Mouse (Mus musculus) hindbrain, embryonic 11.5 days (tissue): Measurements from ENCODE around the gene Cd6. TPM values are rescaled to one million over a fixed set of nuclear protein-coding genes. Genes with fewer than 3 reads are reported as not detected.

ENCODE experiments used
- ATAC-seq: fragments of 200-750 bp; cut with Nextera tagmentation; 2 replicates; pipeline ENCODE4 v1.8.0; 2017; ENCODE audit warnings: mild to moderate bottlenecking, moderate TSS enrichment, moderate library complexity; ENCODE audit not compliant: low FRiP score
- DNase-seq: peaks from one replicate; pipeline ENCODE4 v3.0.0-alpha.2; 2015; ENCODE audit warnings: low spot score
- H3K27ac ChIP-seq: fragments of 300-500 bp; sonication (generic); 2 replicates; pipeline ENCODE4 v1.5.1; 2014; ENCODE audit warnings: mild to moderate bottlenecking, low read depth, low read length
- H3K27me3 ChIP-seq: fragments of 300-500 bp; sonication (generic); 2 replicates; pipeline ENCODE4 v1.6.1; 2014; ENCODE audit warnings: mild to moderate bottlenecking, low read length, moderate library complexity, mixed read lengths; ENCODE audit not compliant: control insufficient read depth, insufficient read depth
- H3K36me3 ChIP-seq: fragments of 300-500 bp; sonication (generic); 2 replicates; pipeline ENCODE4 v1.6.1; 2014; ENCODE audit warnings: mild to moderate bottlenecking, low read length, moderate library complexity, mixed read lengths; ENCODE audit not compliant: control insufficient read depth, insufficient read depth
- H3K4me1 ChIP-seq: fragments of 300-500 bp; sonication (generic); replicated peaks from 2 replicates; pipeline ENCODE4 v1.6.1; 2014; ENCODE audit warnings: low read length, mixed read lengths; ENCODE audit not compliant: control insufficient read depth, insufficient read depth
- H3K4me2 ChIP-seq: fragments of 300-500 bp; sonication (generic); replicated peaks from 2 replicates; pipeline ENCODE4 v1.6.1; 2014; ENCODE audit warnings: mild to moderate bottlenecking, low read depth, low read length
- H3K4me3 ChIP-seq: fragments of 300-500 bp; sonication (generic); 2 replicates; pipeline ENCODE4 v1.5.1; 2014; ENCODE audit warnings: low read depth, low read length
- H3K9ac ChIP-seq: fragments of 300-500 bp; sonication (generic); 2 replicates; pipeline ENCODE4 v1.6.1; 2014; ENCODE audit warnings: low read depth, low read length
- H3K9me3 ChIP-seq: fragments of 300-500 bp; sonication (generic); 2 replicates; pipeline ENCODE4 v1.6.1; 2016; ENCODE audit warnings: low read length; ENCODE audit not compliant: control insufficient read depth
- WGBS: fragments of 180-500 bp; shearing (Covaris S2); extraction: QIAGEN DNeasy Blood & Tissue Kit; methylation state at CpG from one replicate; pipeline ENCODE4 v1.1.7; 2014; 5-methylcytosine and 5-hydroxymethylcytosine counted together
- polyA plus RNA-seq: library from polyadenylated mRNA; unstranded; fragments of >200 nt; fragmentation: Nextera tagmentation; extraction: Ambion mirVana; gene quantifications from 2 replicates; pipeline ENCODE4 v1.2.1, GENCODE M21; 2014

Gene Cd6
- polyA plus RNA-seq, 1 experiment from 2014 or later = not detected

DNA sequence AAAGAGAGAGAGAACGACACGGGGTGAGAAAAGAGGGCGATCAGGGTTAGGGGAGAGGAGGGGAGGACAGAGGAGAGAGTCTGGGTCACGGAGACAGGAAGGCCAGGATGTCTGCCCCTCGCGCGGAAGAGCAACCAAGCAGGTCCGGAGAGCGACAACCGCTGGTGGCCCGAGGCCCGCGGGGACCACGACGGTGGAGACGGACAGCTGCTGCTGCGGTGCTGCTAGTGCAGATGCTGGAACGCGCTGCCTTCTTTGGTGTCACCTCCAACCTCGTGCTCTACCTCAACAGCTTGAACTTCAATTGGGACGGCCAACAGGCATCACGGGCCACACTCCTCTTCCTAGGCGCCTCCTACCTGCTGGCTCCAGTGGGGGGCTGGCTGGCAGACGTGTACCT is 13.1 kb upstream of the Cd6 start:
- no peak overlapping the region for H3K4me2 ChIP-seq
- H3K27ac ChIP-seq = no peak overlapping the region
- H3K9ac ChIP-seq = no peak overlapping the region
- no peaks in the 10 kb centered on the region for H3K9me3 ChIP-seq
- peaks cover 2% of the 10 kb centered on the region for H3K27me3 ChIP-seq
- H3K4me1 ChIP-seq = no peaks in the 10 kb centered on the region; the same call in 1 of the 2 replicates
- no peak for DNase-seq
- no peak overlapping the region for H3K4me3 ChIP-seq
- 49% methylated on average over 23 of the region's 24 CpGs for WGBS
- no peak for ATAC-seq
- no peaks in the 10 kb centered on the region for H3K36me3 ChIP-seq

DNA sequence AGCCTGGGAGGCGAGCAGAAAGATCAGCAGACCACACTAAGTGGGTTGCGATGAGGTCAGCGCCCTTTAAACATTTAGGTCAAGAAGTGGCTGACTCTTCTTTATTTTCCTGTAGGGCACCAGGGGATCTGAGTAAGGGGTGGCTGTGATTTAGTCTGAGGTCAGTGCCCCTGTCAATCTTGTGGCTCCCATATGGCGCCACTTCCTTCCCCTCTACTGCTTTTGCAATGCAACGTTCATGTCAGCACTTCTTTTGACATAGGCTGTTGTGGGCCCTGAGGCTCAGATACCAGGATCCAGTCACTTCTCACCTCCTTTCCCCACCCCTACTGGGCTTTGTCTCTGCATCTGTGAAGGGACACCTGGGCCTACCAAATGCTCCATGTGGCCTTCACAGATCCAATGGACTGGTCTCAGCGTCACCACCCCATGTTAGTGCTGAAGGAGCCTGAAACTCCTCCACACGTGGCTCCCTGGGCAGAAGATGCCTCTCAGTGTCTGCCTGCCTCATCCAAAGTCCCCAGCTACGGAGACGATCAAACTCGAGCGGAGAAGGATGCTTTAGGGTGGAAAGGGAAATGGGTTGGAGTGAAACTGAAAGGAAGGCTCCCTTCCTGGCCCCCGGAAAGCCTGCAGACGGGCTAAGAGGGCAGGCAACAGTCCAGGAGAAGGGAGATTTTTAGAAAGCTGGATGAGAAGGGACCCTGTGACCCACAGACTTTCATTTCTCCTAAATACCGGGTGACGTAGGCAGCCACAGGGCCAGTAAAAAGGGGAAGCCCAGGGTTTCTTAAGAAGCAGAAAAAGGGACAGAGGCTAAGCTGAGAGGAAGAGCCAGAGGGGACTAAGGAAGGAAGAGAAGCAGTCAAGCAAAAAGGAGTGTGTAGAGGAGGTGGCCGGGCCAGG is 12.1 kb upstream of the Cd6 start:
- DNase-seq (no peak), ATAC-seq (no peak)
- H3K9ac ChIP-seq = no peak overlapping the region
- H3K27ac ChIP-seq = no peak overlapping the region
- WGBS = 31% methylated on average over 16 of the region's 16 CpGs
- no peak overlapping the region for H3K4me2 ChIP-seq
- H3K9me3 ChIP-seq = no peaks in the 10 kb centered on the region
- H3K4me3 ChIP-seq = no peak overlapping the region
- no peaks in the 10 kb centered on the region for H3K36me3 ChIP-seq
- H3K27me3 ChIP-seq = peaks cover 2% of the 10 kb centered on the region
- H3K4me1 ChIP-seq = no peaks in the 10 kb centered on the region; the same call in 1 of the 2 replicates

GRCm38 (mm10) chr19:10839010-10839892 is 9.4 kb upstream of the Cd6 start, which contains the start of gene Slc15a3:
Gene Slc15a3, plus strand, starts transcription at chr19:10839727.
- no peak within 1 kb of the TSS for H3K4me3 ChIP-seq
- H3K4me2 ChIP-seq = no peak within 1 kb of the TSS
- 78% methylated on average over 15 of the region's 15 CpGs for WGBS
- no peaks in the 10 kb centered on the region for H3K36me3 ChIP-seq
- DNase-seq (no peak), ATAC-seq (no peak)
- H3K9ac ChIP-seq = no peak within 1 kb of the TSS
- no peaks in the 10 kb centered on the region; the same call in 1 of the 2 replicates for H3K4me1 ChIP-seq
- peaks cover 2% of the 10 kb centered on the region for H3K27me3 ChIP-seq
- no peak within 1 kb of the TSS for H3K27ac ChIP-seq
- no peaks in the 10 kb centered on the region for H3K9me3 ChIP-seq

DNA sequence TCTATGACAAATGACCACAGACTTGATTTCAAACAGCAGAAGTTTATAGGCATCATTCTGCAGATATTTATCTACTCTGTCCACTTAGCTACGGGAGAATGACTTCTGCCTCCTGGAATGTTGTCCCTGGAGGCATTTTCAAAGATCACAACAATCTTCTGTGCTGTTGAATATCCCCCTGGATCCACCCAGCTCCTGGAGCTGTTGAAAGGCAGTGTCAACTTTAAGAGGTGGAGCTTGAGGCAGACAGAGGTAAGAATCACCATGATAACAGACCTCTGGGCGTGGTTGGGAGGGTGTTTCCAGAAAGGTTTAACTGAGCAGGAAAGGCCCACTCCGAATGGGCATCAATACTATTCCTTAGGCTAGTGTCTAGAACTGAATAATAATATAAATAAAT is 5.8 kb upstream of the Cd6 start:
- no peak overlapping the region for H3K4me2 ChIP-seq
- 63% methylated on average over 3 of the region's 3 CpGs for whole genome bisulfite sequencing
- no peaks in the 10 kb centered on the region for H3K9me3 ChIP-seq
- no peak overlapping the region for H3K4me3 ChIP-seq
- no peak overlapping the region for H3K27ac ChIP-seq
- ATAC-seq (no peak), DNase-seq (no peak)
- H3K4me1 ChIP-seq = no peaks in the 10 kb centered on the region
- H3K9ac ChIP-seq = no peak overlapping the region
- no peaks in the 10 kb centered on the region for H3K27me3 ChIP-seq
- H3K36me3 ChIP-seq = no peaks in the 10 kb centered on the region

- DNase-seq (no peak), ATAC-seq (no peak)
- Histone ChIP-seq H3K27ac (no peak overlapping the region), H3K9ac (no peak overlapping the region), H3K4me1 (no peaks in the 10 kb centered on the region), H3K36me3 (no peaks in the 10 kb centered on the region), H3K9me3 (no peaks in the 10 kb centered on the region), H3K4me2 (no peak overlapping the region), H3K27me3 (no peaks in the 10 kb centered on the region), H3K4me3 (no peak overlapping the region)
- WGBS = 85% methylated on average over 3 of the region's 3 CpGs
Measured at GRCm38 (mm10) chr19:10833611-10834010, 3.8 kb upstream of the Cd6 start.

- ATAC-seq (no peak), DNase-seq (no peak)
- Histone ChIP-seq H3K4me3 (no peak overlapping the region), H3K27ac (no peak overlapping the region), H3K36me3 (no peaks in the 10 kb centered on the region), H3K27me3 (no peaks in the 10 kb centered on the region), H3K4me1 (no peaks in the 10 kb centered on the region), H3K9me3 (no peaks in the 10 kb centered on the region), H3K4me2 (no peak overlapping the region), H3K9ac (no peak overlapping the region)
- WGBS = 81% methylated on average over 3 of the region's 3 CpGs
Measured at GRCm38 (mm10) chr19:10832030-10832429, 2.2 kb upstream of the Cd6 start.

GRCm38 (mm10) chr19:10831424-10831823 is 1.6 kb upstream of the Cd6 start:
- no peak overlapping the region for H3K4me2 ChIP-seq
- H3K27ac ChIP-seq = no peak overlapping the region
- WGBS = 16% methylated on average over 5 of the region's 5 CpGs
- no peak overlapping the region for H3K4me3 ChIP-seq
- no peaks in the 10 kb centered on the region for H3K36me3 ChIP-seq
- H3K9me3 ChIP-seq = no peaks in the 10 kb centered on the region
- H3K9ac ChIP-seq = no peak overlapping the region
- no peaks in the 10 kb centered on the region for H3K4me1 ChIP-seq
- H3K27me3 ChIP-seq = no peaks in the 10 kb centered on the region
- DNase-seq (peak; percentile 72), ATAC-seq (peak; percentile 27; the same call in 1 of the 2 replicates)

DNA sequence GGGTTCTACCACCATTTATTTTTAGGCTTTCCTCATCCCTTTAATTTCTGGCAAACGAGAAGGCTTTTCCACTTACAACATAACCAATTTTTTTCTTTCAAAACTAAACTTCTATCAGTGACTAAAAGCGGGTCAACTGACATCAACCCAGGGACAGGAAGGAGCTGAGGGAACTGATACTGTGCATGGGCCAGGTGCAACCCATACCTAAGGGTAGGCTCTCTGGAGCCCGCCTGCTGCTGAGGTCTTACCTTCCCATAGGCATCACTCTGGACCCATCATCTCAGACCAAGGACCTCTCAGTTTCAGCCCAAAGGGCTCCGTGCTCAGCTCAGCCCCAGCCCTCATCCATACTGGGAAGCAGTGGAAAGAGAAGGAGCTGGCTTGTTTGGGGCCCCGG is 1.5 kb downstream of the Cd6 start:
- Histone ChIP-seq H3K27me3 (no peaks in the 10 kb centered on the region), H3K4me2 (no peak overlapping the region), H3K9me3 (no peaks in the 10 kb centered on the region), H3K4me3 (no peak overlapping the region), H3K36me3 (no peaks in the 10 kb centered on the region), H3K27ac (no peak overlapping the region), H3K4me1 (no peaks in the 10 kb centered on the region; the same call in 1 of the 2 replicates), H3K9ac (no peak overlapping the region)
- DNase-seq = no peak
- 90% methylated on average over 5 of the region's 5 CpGs for WGBS
- no peak for ATAC-seq
